Mouse (Mus musculus): Measurements from ENCODE around the gene Nqo1. TPM values are rescaled to one million over a fixed set of nuclear protein-coding genes. Genes with fewer than 3 reads are reported as not detected.

Nqo1 gene
- total and polyA plus RNA-seq, 3 experiments, result 0.94 to 23.8 (median 1.9) TPM

- no peak for TF ChIP-seq MYC (IDR thresholded peaks at IDR 0.05; ENCODE audit: low read depth, low read length)
- TF ChIP-seq RAD21 (IDR thresholded peaks at IDR 0.05; ENCODE audit: low read depth, low read length), result no peak
- no peak for TF ChIP-seq CHD1 (IDR thresholded peaks at IDR 0.05; ENCODE audit: low read depth, low read length)
- TF ChIP-seq MAX (IDR thresholded peaks at IDR 0.05; ENCODE audit: low read length), result peak; percentile 81; the same call in 1 of the 2 replicates
Observed at GRCm38 (mm10) chr8:107435962-107436831, 33.2 kb upstream of the Nqo1 start, which contains the start of gene Wwp2 (continued).

GRCm38 (mm10) chr8:107435421-107435961, 32.5 kb upstream of the Nqo1 start:
- H3K36me3 ChIP-seq (replicated peaks in 1 of 2; ENCODE audit: control insufficient read depth in 1 of 2, insufficient read depth in 1 of 2, low read length in 1 of 2), result no peaks in the 10 kb centered on the region
- H3K27ac ChIP-seq (ENCODE audit: insufficient read depth, low read depth), result peak overlapping the region; percentile 65; the same call in 1 of the 2 replicates
- no peaks in the 10 kb centered on the region for H3K9me3 ChIP-seq (replicated peaks; ENCODE audit: low read length)
- no peaks in the 10 kb centered on the region; the same call in 1 of the 2 replicates for H3K79me2 ChIP-seq (replicated peaks; ENCODE audit: control insufficient read depth, extremely low read depth, insufficient read depth, poor library complexity, severe bottlenecking)
- DNase-seq (ENCODE audit: extremely low read depth), result no peak
- H3K4me2 ChIP-seq (ENCODE audit: insufficient read depth, low read depth, poor library complexity, severe bottlenecking), result peak overlapping the region; percentile 90; the same call in 1 of the 2 replicates
- peaks cover 6% of the 10 kb centered on the region for H3K27me3 ChIP-seq (replicated peaks)
- dilution Hi-C loops (cut with MboI; ENCODE audit: extremely low pct_ligation_motif_present, extremely low pct_unique_long_range_greater_than_20kb, low sequenced_read_pairs) (no loop called here), in situ Hi-C loops (cut with MboI; ENCODE audit: low pct_ligation_motif_present, low pct_unique_long_range_greater_than_20kb, low sequenced_read_pairs) (no loop called here)
- H3K4me3 ChIP-seq (replicated peaks in 1 of 3; ENCODE audit: low read depth in 2 of 3, low read length in 2 of 3, poor library complexity in 1 of 3), result peak overlapping the region; percentile 65 to 92 (median 89)
- peaks cover 11 to 30% of the 10 kb centered on the region in 2 experiments for H3K4me1 ChIP-seq (ENCODE audit: control insufficient read depth in 1 of 2, insufficient read depth in 2 of 2)
- TF ChIP-seq MAZ (IDR thresholded peaks at IDR 0.05; ENCODE audit: low read depth, low read length) (0 out of 2 replicates have a peak, but pooled peaks have one; percentile 7), CHD1 (IDR thresholded peaks at IDR 0.05; ENCODE audit: low read depth, low read length) (no peak), MXI1 (IDR thresholded peaks at IDR 0.05; ENCODE audit: low read depth, low read length) (peak; percentile 40; the same call in 1 of the 2 replicates)
- peak overlapping the region; percentile 91 for H3K9ac ChIP-seq (ENCODE audit: insufficient read depth, low read depth)

GRCm38 (mm10) chr8:107430821-107431220, 27.8 kb upstream of the Nqo1 start:
- Histone ChIP-seq H3K9me3 (replicated peaks; ENCODE audit: low read length) (peaks cover 3% of the 10 kb centered on the region), H3K4me2 (ENCODE audit: insufficient read depth, low read depth, poor library complexity, severe bottlenecking) (no peak overlapping the region), H3K36me3 (replicated peaks in 1 of 2; ENCODE audit: control insufficient read depth in 1 of 2, insufficient read depth in 1 of 2, low read length in 1 of 2) (no peaks in the 10 kb centered on the region), H3K79me2 (replicated peaks; ENCODE audit: control insufficient read depth, extremely low read depth, insufficient read depth, poor library complexity, severe bottlenecking) (no peaks in the 10 kb centered on the region), H3K4me3 (replicated peaks in 1 of 3; ENCODE audit: low read depth in 2 of 3, low read length in 2 of 3, poor library complexity in 1 of 3) (no peak overlapping the region), H3K4me1 (ENCODE audit: control insufficient read depth in 1 of 2, insufficient read depth in 2 of 2) (peaks cover 0 to 4% of the 10 kb centered on the region in 2 experiments; a peak in 1 of 4 replicates), H3K27ac (ENCODE audit: insufficient read depth, low read depth) (no peak overlapping the region), H3K27me3 (replicated peaks) (peaks cover 12% of the 10 kb centered on the region), H3K9ac (ENCODE audit: insufficient read depth, low read depth) (no peak overlapping the region)
- in situ Hi-C loops (cut with MboI; ENCODE audit: low pct_ligation_motif_present, low pct_unique_long_range_greater_than_20kb, low sequenced_read_pairs) (no loop called here), dilution Hi-C loops (cut with MboI; ENCODE audit: extremely low pct_ligation_motif_present, extremely low pct_unique_long_range_greater_than_20kb, low sequenced_read_pairs) (no loop called here)
- no peak for DNase-seq (ENCODE audit: extremely low read depth)
- TF ChIP-seq CHD1 (IDR thresholded peaks at IDR 0.05; ENCODE audit: low read depth, low read length), result no peak
- TF ChIP-seq ETS1 (conservative IDR thresholded peaks at IDR 0.05; ENCODE audit: low read depth, low read length), result no peak
- no peak for TF ChIP-seq USF1 (IDR thresholded peaks at IDR 0.05; ENCODE audit: low read depth, low read length)
- TF ChIP-seq PAX5 (IDR thresholded peaks at IDR 0.05; ENCODE audit: low read length), result no peak
- no peak for TF ChIP-seq MAFK (IDR thresholded peaks at IDR 0.05; ENCODE audit: insufficient replicate concordance, low read length)
- TF ChIP-seq CTCF (conservative IDR thresholded peaks at IDR 0.05 in 1 of 2, IDR thresholded peaks at IDR 0.05 in 1 of 2; ENCODE audit: low read depth in 2 of 2, low read length in 2 of 2), result no peak
- no peak for TF ChIP-seq ZC3H11A (IDR thresholded peaks at IDR 0.05; ENCODE audit: low read depth, low read length)
- TF ChIP-seq SMC3 (IDR thresholded peaks at IDR 0.05; ENCODE audit: low read depth, low read length), result no peak
- no peak for TF ChIP-seq MEF2A (IDR thresholded peaks at IDR 0.05; ENCODE audit: borderline replicate concordance, low read depth, low read length)
- no peak for TF ChIP-seq MAX (IDR thresholded peaks at IDR 0.05; ENCODE audit: low read length)
- TF ChIP-seq ZKSCAN1 (IDR thresholded peaks at IDR 0.05; ENCODE audit: borderline replicate concordance, low read depth, low read length), result no peak
- no peak for TF ChIP-seq GABPA (IDR thresholded peaks at IDR 0.05; ENCODE audit: insufficient replicate concordance, low read depth, low read length)
- no peak for TF ChIP-seq ZNF384 (IDR thresholded peaks at IDR 0.05; ENCODE audit: low read depth, low read length)
- TF ChIP-seq MYC (IDR thresholded peaks at IDR 0.05; ENCODE audit: low read depth, low read length), result no peak
- TF ChIP-seq NRF1 (IDR thresholded peaks at IDR 0.05; ENCODE audit: low read depth, low read length), result no peak
- TF ChIP-seq JUND (conservative IDR thresholded peaks at IDR 0.05; ENCODE audit: low read depth, low read length), result no peak
- no peak for TF ChIP-seq TBP (conservative IDR thresholded peaks at IDR 0.05; ENCODE audit: low read depth, low read length)
- TF ChIP-seq TCF12 (IDR thresholded peaks at IDR 0.05; ENCODE audit: low read depth, low read length), result no peak

Data from CH12.LX (cell line).